Mouse (Mus musculus) stomach, embryonic 15.5 days (tissue): ENCODE data around the gene Homer3. TPM values are rescaled to one million over a fixed set of nuclear protein-coding genes. Genes with fewer than 3 reads are reported as not detected.

Source experiments
- ATAC-seq: fragments of 200-750 bp; cut with Nextera tagmentation; 2 replicates; pipeline ENCODE4 v1.8.0; 2017; ENCODE audit warnings: low read depth, moderate number of reproducible peaks, moderate TSS enrichment; ENCODE audit not compliant: insufficient read depth, low FRiP score
- H3K27ac ChIP-seq: fragments of 300-500 bp; sonication (generic); 2 replicates; pipeline ENCODE4 v1.5.1; 2015; ENCODE audit warnings: mild to moderate bottlenecking, inconsistent platforms
- H3K27me3 ChIP-seq: fragments of 300-500 bp; sonication (generic); replicated peaks from 2 replicates; pipeline ENCODE4 v1.6.1; 2015; ENCODE audit warnings: inconsistent platforms
- H3K36me3 ChIP-seq: fragments of 300-500 bp; sonication (generic); 2 replicates; pipeline ENCODE4 v1.6.1; 2015; ENCODE audit warnings: inconsistent platforms
- H3K4me1 ChIP-seq: fragments of 300-500 bp; sonication (generic); 2 replicates; pipeline ENCODE4 v1.6.1; 2015; ENCODE audit warnings: inconsistent platforms
- H3K4me2 ChIP-seq: fragments of 300-500 bp; sonication (generic); 2 replicates; pipeline ENCODE4 v1.6.1; 2015; ENCODE audit warnings: mild to moderate bottlenecking, inconsistent platforms
- H3K4me3 ChIP-seq: fragments of 300-500 bp; sonication (generic); replicated peaks from 2 replicates; pipeline ENCODE4 v1.5.1; 2015; ENCODE audit warnings: inconsistent platforms
- H3K9ac ChIP-seq: fragments of 300-500 bp; sonication (generic); 2 replicates; pipeline ENCODE4 v1.6.1; 2015; ENCODE audit warnings: inconsistent platforms
- H3K9me3 ChIP-seq: fragments of 300-500 bp; sonication (generic); 2 replicates; pipeline ENCODE4 v1.6.1; 2016; ENCODE audit warnings: inconsistent platforms
- WGBS: fragments of 180-500 bp; shearing (Covaris S2); methylation state at CpG from one replicate; pipeline ENCODE4 v1.1.7; 2015; 5-methylcytosine and 5-hydroxymethylcytosine counted together
- polyA plus RNA-seq: library from polyadenylated mRNA; unstranded; fragments of >200 nt; fragmentation: Nextera tagmentation; extraction: Ambion mirVana; gene quantifications from 2 replicates; pipeline ENCODE4 v1.2.1, GENCODE M21; 2015

Gene Homer3
- polyA plus RNA-seq, 1 experiment from 2014 or later = 32.7 TPM

DNA sequence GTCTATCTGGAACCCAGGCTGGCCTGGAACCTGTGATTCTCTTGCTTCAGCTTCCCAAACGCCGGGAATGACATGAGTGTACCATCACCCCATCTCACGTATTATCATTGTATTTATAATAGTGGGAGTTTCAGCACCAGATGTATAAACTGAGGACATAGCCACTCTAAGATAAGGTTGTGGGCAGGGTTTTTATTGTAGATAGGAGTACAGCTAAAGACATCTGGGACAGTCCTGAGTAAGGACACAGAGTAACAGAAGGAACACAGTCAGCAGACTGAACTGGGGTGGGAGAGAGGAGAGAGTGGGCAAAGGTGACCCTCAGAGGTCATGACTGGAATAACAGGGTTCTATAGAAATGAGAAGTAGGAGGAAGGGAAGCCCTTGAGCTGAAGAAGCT, 15.0 kb upstream of the Homer3 start:
- Histone ChIP-seq H3K9me3 (no peaks in the 10 kb centered on the region), H3K9ac (no peak overlapping the region), H3K4me2 (no peak overlapping the region), H3K27ac (no peak overlapping the region), H3K4me1 (no peaks in the 10 kb centered on the region; the same call in 1 of the 2 replicates), H3K36me3 (peaks cover 21% of the 10 kb centered on the region), H3K27me3 (no peaks in the 10 kb centered on the region), H3K4me3 (no peak overlapping the region)
- ATAC-seq = no peak
- WGBS = 72% methylated on average over 3 of the region's 3 CpGs

DNA sequence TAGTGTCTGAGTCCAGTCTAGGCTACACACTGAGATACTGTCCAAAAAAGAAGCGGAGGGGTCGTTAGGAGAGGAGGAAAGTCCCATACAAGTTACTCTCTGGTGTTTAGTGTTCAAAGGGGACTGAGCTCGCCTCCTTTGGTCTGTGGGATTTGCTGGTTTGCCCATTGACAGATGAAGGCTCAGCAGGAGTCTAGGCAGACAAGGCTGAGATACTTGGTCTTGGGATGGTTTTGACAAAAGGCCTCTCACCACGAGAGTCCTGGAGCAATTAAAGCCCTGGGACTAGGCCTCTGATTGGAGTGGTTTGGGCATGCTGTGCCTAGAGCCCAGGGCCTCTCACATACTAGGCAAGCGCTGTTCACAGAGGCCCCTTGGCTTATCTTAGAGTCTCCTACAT, 14.3 kb upstream of the Homer3 start:
- Histone ChIP-seq H3K27ac (no peak overlapping the region), H3K27me3 (no peaks in the 10 kb centered on the region), H3K9me3 (no peaks in the 10 kb centered on the region), H3K4me1 (no peaks in the 10 kb centered on the region; the same call in 1 of the 2 replicates), H3K9ac (no peak overlapping the region), H3K4me3 (no peak overlapping the region), H3K4me2 (no peak overlapping the region), H3K36me3 (peaks cover 15% of the 10 kb centered on the region)
- ATAC-seq = no peak
- WGBS = 62% methylated on average over 5 of the region's 5 CpGs

DNA sequence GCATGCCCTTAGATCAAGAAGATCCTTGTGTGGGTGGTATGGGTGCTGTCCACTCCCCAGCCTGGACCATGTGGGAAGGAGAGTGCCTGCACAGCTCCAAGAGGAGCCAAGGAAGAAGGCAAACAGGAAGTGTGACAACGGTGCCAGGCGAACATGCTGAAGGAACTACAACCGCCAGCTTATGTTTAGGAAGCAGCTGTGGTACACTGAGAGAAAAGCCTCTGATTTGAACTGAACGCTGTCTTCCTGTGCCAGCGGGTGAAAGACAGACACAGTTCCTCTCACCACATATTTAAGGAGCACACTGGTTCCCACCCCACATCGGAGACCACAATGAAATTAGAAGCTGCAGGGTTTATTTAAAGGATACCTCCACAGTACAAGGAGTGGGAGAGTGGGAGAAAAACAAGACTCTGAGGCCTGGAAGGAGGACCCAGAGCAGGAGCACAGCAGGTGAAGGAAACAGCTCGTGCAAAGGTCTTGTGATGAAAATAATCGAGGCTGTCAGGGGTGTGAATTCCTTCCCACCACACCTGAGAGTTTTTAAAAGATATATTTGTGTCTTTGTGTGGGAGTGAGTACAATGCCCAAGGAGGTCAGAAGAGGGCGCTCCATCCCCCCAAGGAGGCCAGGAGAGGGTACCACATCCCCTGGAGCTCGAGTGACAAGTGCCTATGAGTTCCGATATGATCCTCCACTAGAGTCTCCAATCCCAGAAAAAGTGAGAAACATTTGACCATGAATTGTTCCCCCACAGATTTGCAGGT, 13.6 kb upstream of the Homer3 start:
- Histone ChIP-seq H3K27ac (no peak overlapping the region), H3K4me1 (no peaks in the 10 kb centered on the region; the same call in 1 of the 2 replicates), H3K9ac (no peak overlapping the region), H3K27me3 (no peaks in the 10 kb centered on the region), H3K36me3 (peaks cover 10% of the 10 kb centered on the region), H3K4me3 (no peak overlapping the region), H3K9me3 (no peaks in the 10 kb centered on the region), H3K4me2 (no peak overlapping the region)
- 50% methylated on average over 11 of the region's 11 CpGs for WGBS
- no peak for ATAC-seq

- ATAC-seq = peak; percentile 48; the same call in 1 of the 2 replicates
- H3K4me3 ChIP-seq = no peak overlapping the region
- no peak overlapping the region for H3K27ac ChIP-seq
- H3K36me3 ChIP-seq = no peaks in the 10 kb centered on the region
- H3K27me3 ChIP-seq = no peaks in the 10 kb centered on the region
- H3K4me1 ChIP-seq = peaks cover 3% of the 10 kb centered on the region; the same call in 1 of the 2 replicates
- H3K9ac ChIP-seq = no peak overlapping the region
- H3K9me3 ChIP-seq = no peaks in the 10 kb centered on the region
- H3K4me2 ChIP-seq = no peak overlapping the region
- 38% methylated on average over 3 of the region's 3 CpGs for WGBS
These were observed 9.7 kb upstream of the Homer3 start for GRCm38 (mm10) chr8:70272949-70273348.

- H3K4me3 ChIP-seq = no peak overlapping the region
- no peak overlapping the region for H3K9ac ChIP-seq
- no peak for ATAC-seq
- H3K4me2 ChIP-seq = no peak overlapping the region
- H3K4me1 ChIP-seq = peaks cover 6% of the 10 kb centered on the region
- no peaks in the 10 kb centered on the region for H3K36me3 ChIP-seq
- no peak overlapping the region for H3K27ac ChIP-seq
- no peaks in the 10 kb centered on the region for H3K27me3 ChIP-seq
- no peaks in the 10 kb centered on the region for H3K9me3 ChIP-seq
These were observed 8.3 kb upstream of the Homer3 start for GRCm38 (mm10) chr8:70274350-70274749.

GRCm38 (mm10) chr8:70276476-70276875, 6.2 kb upstream of the Homer3 start:
- ATAC-seq = no peak

DNA sequence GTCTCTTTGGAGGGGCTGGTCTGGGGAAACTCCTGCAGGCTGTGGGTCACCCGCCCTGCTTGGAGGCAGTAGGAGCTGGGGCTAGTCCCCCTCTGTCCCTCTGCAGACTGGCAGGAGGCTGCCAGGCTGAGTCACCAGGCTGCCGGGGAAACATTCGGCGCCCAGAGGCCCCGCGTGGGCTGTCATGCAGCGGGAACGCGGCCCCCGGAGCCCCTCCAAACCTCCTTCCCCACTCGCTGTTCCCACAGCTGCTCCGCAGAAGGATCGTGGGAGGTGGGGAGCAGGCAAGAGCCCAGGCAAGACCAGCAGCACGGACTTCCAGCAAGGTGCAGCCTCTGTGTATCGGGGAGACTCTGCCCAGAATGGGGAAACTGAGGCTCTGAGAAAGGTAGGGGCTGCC, 4.5 kb upstream of the Homer3 start:
- Histone ChIP-seq H3K27me3 (no peaks in the 10 kb centered on the region), H3K27ac (no peak overlapping the region), H3K9ac (no peak overlapping the region), H3K4me1 (peaks cover 14% of the 10 kb centered on the region), H3K4me3 (no peak overlapping the region), H3K4me2 (0 out of 2 replicates have a peak overlapping the region, but pooled peaks have one; percentile 14), H3K36me3 (no peaks in the 10 kb centered on the region), H3K9me3 (no peaks in the 10 kb centered on the region)
- WGBS = 53% methylated on average over 15 of the region's 15 CpGs
- ATAC-seq = no peak

More at GRCm38 (mm10) chr8:70276476-70276875, 6.2 kb upstream of the Homer3 start:
- Histone ChIP-seq H3K9ac (no peak overlapping the region), H3K9me3 (no peaks in the 10 kb centered on the region), H3K27ac (no peak overlapping the region), H3K27me3 (no peaks in the 10 kb centered on the region), H3K36me3 (no peaks in the 10 kb centered on the region), H3K4me1 (peaks cover 6% of the 10 kb centered on the region), H3K4me2 (no peak overlapping the region), H3K4me3 (no peak overlapping the region)
- 72% methylated on average over 3 of the region's 3 CpGs for WGBS

DNA sequence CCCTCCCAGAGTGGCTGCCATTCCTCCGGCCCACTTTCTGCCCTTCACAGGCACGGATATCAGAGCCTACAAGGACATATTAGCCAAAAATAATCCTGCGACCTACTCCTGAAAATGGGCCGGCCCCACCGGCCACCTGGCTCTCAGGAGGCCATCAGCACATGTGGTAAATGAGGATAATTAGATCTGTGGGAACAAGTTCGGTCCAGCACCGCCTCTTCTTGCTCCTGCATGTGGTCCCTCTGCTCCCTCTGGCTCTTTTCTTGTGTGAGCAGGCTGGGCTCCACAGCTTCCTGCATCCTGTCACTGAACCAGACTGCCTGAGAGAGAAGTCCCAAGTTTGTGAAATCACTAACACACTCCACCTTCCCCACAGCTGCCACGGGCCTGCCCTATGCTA, 3.4 kb upstream of the Homer3 start:
- no peak overlapping the region for H3K9ac ChIP-seq
- H3K4me1 ChIP-seq = peaks cover 14% of the 10 kb centered on the region
- H3K4me2 ChIP-seq = no peak overlapping the region
- H3K27ac ChIP-seq = no peak overlapping the region
- 57% methylated on average over 8 of the region's 8 CpGs for WGBS
- no peak for ATAC-seq
- no peaks in the 10 kb centered on the region for H3K27me3 ChIP-seq
- H3K36me3 ChIP-seq = no peaks in the 10 kb centered on the region
- no peaks in the 10 kb centered on the region for H3K9me3 ChIP-seq
- no peak overlapping the region for H3K4me3 ChIP-seq

GRCm38 (mm10) chr8:70281001-70281400, 1.6 kb upstream of the Homer3 start:
- Histone ChIP-seq H3K4me3 (no peak overlapping the region), H3K4me2 (no peak overlapping the region), H3K9me3 (no peaks in the 10 kb centered on the region), H3K27ac (0 out of 2 replicates have a peak overlapping the region, but pooled peaks have one; percentile 74), H3K36me3 (peaks cover 9% of the 10 kb centered on the region), H3K9ac (no peak overlapping the region), H3K4me1 (peaks cover 14% of the 10 kb centered on the region), H3K27me3 (no peaks in the 10 kb centered on the region)
- 33% methylated on average over 3 of the region's 3 CpGs for WGBS
- ATAC-seq = no peak

DNA sequence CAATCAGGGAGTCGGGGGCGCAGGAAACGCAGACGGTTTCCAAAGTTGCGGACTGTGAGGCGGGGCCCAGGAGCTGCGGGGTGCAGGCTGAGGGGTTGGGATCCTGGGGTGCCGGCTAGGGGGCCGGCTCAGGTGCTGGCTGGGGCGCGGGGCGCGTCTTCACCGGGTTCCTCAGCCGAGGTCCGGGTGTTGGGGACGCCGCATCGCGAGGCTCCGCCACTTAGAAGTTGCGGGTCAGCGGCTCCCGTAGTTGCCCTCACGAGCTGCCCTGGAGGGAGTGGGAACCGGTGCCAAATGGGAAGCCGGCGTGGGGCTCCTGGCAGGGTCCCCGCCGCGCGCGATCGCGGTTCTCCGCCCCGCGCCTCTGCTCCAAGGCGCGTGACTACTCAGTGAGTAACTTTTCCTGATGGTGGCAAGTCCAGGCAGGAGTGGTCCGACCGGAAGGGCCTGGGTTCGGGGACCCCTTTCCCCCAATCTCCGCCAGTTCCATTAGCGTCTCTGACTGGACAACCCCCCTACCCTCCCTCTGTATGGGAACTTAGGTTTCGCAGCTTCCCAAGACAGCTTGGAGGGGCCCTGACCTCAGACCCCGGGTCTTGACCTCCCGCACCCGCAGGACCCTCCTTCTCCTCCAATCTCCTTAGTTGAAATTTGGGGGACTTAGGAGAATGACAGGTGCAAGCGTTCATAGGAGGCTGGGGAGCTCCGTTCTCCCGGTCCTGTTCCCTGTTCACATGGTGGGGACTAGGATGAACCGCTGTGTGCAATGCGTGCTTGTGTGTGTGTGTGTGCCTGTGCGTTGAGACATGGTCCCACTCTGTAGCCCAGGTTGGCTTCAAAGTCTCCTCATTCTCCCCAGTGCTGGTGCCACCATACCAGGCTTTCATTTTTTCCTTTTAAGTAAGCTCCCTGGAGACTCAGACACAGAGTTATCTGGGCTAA, 780 bp downstream of the Homer3 start:
- Histone ChIP-seq H3K4me2 (peak overlapping the region; percentile 79), H3K9ac (peak overlapping the region; percentile 81), H3K4me1 (peaks cover 8% of the 10 kb centered on the region), H3K36me3 (peaks cover 18% of the 10 kb centered on the region), H3K4me3 (peak overlapping the region; percentile 57), H3K27ac (peak overlapping the region; percentile 74), H3K27me3 (no peaks in the 10 kb centered on the region), H3K9me3 (no peaks in the 10 kb centered on the region)
- ATAC-seq = peak; percentile 45
- WGBS = under 1% methylated on average over 55 of the region's 55 CpGs

GRCm38 (mm10) chr8:70284421-70284820, 1.8 kb downstream of the Homer3 start:
- no peak overlapping the region for H3K9ac ChIP-seq
- peak overlapping the region; percentile 23 for H3K4me2 ChIP-seq
- peaks cover 8% of the 10 kb centered on the region for H3K4me1 ChIP-seq
- ATAC-seq = no peak
- 73% methylated on average over 5 of the region's 5 CpGs for WGBS
- no peaks in the 10 kb centered on the region for H3K27me3 ChIP-seq
- peaks cover 18% of the 10 kb centered on the region for H3K36me3 ChIP-seq
- no peak overlapping the region for H3K27ac ChIP-seq
- no peak overlapping the region for H3K4me3 ChIP-seq
- no peaks in the 10 kb centered on the region for H3K9me3 ChIP-seq

GRCm38 (mm10) chr8:70285304-70285703, 2.7 kb downstream of the Homer3 start:
- Histone ChIP-seq H3K27me3 (no peaks in the 10 kb centered on the region), H3K4me2 (no peak overlapping the region), H3K27ac (no peak overlapping the region), H3K9me3 (no peaks in the 10 kb centered on the region), H3K4me1 (peaks cover 8% of the 10 kb centered on the region), H3K4me3 (no peak overlapping the region), H3K36me3 (peaks cover 18% of the 10 kb centered on the region), H3K9ac (no peak overlapping the region)
- ATAC-seq = no peak
- WGBS = 94% methylated on average over 15 of the region's 15 CpGs
